Mouse (Mus musculus) skeletal muscle tissue, adult 2 months (tissue): ENCODE measurements around the gene Rapgef4.

Source experiments
- DNase-seq: peaks from one replicate; pipeline ENCODE4 v3.0.0-alpha.2; 2012; ENCODE audit warnings: low read depth, low spot score

Rapgef4 gene

DNA sequence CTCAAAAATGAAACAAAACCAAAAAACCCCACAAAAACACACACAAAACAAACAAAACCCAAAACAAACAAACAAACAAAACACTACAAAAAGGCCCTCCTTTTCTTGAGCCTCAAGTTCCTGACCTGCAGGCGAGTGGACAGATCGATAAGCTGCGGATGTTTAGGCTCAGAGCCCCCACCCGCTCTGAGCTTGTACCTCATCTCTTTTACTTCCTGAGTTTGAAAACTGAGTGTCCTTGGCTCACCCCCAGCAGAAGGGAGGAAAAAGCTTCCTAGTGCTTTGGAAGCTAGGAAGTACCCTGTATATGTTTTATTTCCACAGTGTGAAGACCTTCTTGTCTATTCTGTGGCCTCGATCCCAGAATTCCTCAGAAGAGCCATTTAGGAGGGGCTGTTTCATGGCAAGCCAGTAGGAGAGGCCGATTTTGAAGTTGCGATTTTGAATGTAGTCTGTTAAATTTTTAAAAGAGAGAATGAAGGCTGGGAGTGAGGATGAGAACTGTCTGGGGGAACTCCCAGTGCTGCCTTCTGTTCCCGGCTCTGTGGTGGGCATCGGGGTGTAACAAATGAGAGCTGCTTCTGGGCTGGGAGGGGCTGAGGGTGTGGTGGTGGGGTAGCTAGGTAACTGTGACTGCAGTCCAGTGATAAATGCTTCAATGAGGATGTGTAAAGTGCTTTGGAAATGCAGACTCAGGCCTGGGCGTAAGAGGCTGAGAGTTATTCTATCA is 2.0 kb downstream of the Rapgef4 start:
- DNase-seq: no peak

DNA sequence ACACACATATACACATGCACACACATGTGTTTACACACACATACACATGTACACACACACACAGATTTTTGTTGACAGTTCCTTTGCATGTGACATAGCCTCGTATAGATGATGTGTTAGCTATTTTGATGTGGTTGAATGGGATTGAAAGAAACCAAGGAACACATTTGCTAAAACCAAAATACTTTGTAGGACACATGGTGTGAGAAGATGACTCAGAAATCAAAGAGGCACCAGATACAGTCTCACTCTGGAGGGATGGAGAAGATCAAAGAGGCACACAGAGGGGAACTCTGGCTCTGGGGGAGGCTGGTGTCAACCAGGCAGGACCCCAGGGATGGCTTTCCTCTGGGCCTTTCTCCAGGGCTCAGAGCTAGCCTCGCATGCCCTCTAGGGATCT is 4.7 kb downstream of the Rapgef4 start:
- no peak for DNase-seq

DNA sequence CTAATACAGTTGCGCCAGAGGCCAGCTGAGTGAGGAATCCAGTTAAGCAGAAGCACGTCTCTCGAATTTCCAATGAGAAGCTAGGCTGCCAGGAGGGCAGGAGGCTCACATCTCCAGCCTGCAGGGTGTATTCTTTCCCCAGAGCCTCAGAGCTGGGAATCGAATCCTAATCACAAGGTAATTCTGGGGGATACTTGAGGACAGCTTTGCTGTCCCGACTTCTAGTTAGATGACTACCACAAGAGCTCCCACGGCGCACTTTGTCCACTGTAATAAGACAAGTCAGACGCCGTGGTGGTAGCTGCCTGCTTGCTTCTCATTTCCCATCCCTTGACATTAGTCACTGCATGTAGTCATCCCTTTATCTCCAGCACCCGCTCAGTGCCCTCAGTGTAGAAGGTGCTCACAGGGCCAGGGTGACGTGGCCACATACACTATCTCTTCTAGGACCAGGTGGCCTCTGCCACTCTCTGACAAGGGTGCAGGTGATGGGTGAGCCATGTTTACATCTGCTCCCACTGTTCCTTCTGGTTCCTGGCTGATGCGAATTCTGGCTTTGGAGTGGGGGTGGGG is 5.3 kb downstream of the Rapgef4 start:
- DNase-seq: no peak

DNA sequence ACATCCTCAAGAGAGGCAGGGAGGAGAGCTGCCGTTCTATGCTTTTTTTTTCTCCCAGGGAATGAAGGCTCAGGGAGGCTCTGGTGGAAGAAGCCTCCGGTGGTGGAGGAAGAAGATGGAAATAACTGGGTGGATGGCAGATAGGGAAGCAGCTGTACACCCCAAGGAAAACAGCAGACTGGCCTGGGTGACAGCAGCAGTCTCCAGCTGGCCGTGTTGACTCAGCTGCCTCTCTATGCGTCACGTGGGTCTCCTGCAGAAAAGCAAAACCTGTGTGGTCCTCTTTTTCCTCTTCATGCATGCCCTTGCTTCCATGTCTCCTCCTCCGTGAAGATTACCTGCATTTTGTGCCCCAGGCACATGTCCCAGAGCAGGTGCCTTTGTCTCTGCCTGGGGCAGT is 7.5 kb downstream of the Rapgef4 start:
- DNase-seq: no peak

DNA sequence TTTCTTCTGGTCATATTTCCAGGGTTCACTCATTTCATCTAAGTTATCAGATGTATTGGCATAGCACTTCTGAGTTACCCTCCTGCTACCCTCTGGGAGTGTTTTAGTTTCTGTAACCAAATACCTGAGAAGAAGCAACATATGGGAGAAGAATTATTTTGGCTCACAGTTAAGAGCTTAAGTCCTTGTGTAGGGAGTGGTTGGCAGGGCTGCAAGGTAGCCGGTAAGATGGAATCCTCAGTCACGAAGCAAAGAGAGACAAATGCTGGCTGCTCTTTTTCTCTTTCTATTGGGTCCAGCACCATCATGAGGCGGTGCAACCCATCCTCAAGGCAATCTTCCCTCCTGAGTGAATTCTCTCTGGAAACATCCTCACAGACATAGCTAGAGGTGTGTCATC is 11.1 kb downstream of the Rapgef4 start:
- no peak for DNase-seq

DNA sequence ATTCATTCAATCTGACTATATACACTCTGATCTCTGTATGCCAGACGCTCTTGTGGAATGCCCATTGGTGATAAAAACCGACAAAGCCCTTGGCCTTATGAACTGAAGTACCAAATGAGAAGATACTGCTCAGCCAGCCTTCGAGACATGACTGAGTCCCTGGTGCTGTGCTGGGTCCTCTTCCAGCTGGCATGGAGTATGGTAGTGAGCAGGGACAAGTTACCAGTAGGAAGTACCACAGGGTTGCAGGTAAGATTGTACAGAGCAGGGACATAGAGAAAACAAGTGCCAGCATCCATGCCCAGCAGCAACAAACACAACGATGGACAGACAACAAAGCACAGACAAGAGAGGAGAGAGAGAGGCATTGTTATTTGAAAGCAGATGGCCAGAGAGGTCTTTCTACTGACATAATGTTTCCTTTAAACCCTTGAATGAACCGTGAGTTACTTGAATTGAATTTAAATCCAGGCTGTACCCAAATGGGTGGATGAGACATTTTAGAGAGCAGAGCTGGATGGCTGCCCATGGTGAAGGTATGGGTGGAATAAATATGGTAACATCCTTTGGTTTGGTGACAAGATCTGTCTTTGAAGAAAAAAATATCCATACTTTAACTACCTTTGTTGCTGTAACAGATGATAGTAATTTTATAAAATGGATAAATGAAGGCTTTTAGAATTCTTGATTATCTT is 12.8 kb downstream of the Rapgef4 start:
- no peak for DNase-seq

DNA sequence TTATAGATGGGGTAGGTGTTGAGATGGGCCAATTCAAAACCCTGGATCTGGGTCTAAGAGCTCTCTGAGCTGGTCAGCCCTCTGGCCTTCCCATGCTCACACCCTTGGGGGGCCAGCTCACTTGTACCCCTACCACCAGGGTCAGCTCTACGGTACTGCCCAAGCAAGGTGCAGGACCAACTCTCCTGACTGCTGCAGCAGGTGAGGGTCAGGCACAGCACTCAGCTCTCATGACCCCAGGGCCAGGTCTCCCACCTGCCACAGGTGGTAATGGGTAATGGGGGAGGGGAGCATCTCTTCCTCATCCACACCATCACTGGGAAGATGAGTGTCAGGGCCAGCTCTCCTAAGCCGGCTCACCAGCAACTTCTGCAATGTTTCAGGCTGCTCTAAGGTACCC is 17.5 kb downstream of the Rapgef4 start:
- no peak for DNase-seq

DNA sequence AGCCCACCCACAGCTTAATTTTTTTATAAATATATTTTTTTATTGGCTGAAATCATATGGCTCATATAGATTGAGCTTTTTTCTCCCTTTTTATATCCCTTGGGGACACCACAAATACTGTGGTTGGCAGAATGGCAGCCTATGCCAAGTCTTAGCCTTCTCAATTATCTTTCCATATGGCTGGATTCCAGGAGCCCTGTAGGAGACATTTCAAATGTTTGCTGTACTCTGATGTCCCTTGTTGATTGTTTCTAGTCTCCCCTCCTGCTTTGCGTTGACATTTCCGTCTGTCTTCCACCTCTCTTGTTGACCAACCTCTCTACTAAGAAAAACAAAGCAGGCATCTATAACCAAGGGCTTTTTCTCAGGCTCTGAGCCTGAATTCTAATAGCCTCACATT is 19.1 kb downstream of the Rapgef4 start:
- DNase-seq: no peak

DNA sequence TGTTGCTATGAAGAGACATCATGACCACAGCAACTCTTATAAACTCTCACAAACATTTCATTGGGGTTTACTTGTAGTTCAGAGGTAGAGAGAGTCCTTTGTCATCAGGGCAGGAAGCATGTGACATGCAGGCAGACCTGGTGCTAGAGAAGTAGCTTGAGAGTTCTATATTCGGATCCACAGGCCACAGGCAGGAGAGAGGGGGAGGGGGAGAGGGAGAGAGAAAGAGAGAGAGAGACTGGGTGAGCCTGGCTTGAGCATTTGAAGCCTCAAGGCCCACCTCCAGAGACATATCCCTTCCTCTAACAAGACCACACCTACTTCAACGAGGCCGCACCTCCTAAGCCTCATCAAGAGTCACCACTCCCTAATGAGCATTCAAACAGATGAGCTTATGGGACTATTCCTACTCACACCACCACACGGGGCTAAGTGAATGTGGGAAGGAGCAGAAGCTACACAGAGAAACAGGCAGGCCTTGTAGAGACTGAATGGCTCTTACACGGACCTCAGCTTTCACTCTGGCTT is 21.9 kb downstream of the Rapgef4 start:
- no peak for DNase-seq

DNA sequence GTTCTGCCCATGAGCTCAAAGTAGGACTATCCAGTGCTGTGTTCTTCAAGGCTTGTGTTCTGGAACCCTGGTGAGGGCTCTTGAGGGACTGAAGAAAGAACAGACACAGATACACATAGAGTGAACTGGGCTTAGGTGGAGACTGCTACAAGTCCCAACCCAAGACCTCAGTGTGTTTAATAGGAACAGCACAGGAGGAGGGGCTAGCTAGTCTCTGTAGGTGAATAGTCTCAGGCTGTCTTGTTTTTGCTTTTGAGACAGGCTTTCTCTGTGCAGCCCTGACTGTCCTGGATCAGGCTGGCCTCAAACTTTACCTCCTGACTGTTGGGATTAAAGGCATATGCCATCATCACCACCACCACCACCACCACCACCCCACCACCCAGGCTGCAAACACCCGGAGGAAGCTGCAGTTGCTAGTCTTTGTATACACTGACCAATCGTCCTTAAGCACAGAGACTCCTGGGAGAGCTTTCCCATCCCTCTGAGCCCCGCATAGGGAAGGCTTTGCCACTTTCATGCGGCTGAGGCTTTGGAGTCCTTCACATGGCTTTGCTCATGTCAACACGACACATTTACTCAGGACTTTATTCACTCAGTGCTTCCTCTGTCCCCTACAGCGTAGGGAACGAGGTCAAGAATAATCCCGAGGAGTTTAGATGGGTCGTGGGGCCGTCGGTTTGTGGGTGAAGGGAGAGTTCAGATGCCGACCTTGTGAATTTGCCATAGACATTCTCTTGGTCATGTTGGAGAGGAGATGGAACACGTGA is 22.9 kb downstream of the Rapgef4 start:
- DNase-seq: no peak

DNA sequence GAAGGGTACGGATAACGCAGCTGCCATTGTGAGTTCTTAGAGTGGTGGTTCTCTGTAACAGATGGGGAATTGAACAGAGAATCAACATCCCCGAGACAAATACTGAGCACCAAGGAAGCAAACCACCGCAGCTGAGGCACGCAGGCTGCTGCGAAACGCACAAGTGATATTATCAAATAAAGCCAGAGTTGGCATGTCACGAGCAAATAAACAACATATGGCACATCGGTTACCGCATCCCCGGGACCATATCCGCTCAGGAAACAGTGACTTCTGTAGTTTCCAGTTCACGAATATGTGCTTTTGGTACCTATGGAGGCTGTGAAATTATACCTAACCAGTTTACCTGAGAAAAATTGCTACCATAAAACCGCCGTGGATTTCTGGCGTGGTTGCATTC is 24.0 kb downstream of the Rapgef4 start:
- DNase-seq: no peak

DNA sequence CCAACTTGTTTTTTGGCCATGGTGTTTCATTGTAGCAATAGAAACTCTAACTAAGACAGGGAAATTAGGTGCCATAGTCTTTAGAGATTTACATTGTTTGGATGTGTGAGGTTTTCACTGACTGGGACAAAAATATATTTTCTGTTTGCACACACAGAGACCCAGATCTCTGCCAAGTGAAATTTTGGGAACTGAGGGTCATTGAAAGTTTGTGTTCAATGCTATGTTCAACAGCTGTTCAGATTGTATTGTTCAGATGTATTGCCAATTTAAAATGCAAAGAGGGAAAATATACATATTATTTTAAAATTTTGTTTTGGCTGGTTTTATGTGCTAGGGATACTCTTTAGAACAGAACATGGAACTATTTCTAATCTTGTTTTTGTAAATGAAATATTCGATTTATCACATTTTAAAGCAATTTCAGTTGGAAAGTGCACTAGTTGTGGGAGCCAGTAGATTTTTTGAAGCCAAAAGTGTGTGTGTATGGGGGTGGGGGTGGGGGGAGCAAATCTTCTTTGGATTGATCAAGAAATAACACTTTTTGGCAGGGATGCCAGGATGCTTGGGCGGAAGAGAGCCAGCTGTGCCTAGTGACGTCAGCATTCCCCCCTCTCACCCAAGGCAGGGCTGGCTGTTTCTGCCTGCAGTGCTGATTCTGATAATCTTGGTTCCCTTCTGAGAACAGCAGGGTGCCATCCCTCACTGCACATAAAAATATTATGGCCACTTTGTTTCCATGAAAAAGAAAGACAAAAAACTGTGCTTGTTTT is 28.6 kb downstream of the Rapgef4 start:
- DNase-seq: no peak

DNA sequence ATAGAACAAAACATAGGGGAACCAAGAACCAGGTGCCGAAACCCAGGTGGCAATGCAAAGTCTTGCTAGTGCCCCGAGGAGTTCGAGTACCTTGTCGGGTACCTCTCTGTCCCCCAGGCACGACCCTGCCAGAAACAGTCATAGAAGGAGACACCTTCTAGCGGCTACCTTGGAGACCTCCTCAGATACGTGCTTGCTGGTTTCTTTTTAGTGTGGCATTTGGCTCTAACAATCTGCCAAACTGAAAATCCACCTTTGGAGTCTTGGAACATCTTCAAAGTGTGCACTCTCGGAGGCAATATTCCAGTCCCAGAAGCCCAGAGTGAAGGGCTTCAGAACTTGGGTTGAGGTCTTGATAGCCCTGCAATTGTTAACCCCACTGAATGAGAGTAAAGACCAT is 34.3 kb downstream of the Rapgef4 start:
- no peak for DNase-seq

DNA sequence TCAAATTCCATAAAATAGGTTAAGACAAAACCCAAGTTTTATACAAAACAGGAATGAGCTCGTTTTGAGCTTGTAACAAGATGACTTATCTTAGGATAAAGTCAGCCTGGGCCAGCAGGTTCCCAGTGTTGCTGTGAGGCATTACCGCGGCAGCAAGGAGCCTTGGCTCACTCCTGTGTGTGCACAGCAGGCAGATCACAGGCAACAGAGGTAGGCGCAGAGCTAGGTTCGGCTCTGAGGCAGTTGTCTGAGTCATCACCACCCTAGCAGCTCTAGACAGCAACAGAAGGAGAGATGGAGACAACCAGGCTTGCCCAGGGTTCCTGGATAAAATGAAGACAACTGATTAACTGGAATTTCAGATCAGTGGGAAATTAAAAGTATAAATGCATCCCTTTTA is 35.0 kb downstream of the Rapgef4 start:
- DNase-seq: no peak

DNA sequence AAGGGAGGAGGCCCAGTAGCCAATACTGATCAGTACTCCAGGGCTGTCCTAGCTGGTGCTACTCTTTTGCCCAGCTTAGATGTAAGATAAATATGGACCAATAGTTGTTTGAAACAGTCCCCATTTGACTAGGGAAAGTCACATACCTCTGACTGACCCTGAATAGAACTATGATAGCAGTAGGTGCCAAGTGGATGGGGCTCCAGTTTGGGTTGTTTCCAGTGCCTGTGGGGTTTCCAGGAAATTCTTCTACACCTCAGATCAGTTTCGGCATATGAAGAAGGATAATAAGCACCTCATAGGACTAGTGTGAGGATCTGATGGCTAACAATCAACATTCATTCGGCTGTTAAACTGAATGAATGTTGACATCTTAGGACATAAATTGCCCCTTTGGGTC is 36.1 kb downstream of the Rapgef4 start:
- no peak for DNase-seq

DNA sequence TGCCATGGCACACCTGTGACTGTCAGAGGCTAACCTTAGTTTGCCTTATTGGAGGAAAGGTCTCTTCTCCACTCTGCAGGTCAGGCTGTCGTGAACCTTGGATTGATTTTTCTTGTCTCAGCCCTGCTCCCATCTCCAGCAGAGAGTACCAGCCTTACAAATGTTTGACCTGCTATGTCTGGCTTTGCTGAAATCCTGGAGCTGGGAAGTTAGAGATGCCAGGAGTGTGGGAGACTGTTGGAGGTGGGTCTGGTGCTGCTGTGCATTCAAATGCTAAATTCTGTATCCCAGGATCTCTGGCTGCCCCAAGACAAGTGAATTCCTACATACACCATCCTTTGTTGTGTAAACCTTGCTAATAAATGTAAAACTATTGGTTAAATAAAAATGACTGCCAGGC is 37.7 kb downstream of the Rapgef4 start:
- DNase-seq: no peak

DNA sequence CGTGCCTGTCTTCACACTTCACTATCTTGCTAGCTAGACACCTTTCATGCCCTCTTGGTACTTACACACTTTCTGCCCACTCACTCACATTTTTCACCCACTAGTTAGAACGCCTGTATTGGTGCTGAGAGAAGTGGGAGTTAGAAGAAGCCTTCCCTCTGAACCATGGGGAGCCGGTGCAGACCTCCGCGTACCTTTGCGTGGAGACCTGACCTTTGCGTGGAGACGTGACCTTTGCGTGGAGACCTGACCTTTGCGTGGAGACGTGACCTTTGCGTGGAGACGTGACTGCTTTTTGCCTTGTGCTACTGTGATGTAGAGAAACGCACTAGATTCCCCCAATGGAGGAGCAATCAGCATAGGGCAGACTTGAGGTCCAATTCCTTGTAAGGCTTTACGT is 39.7 kb downstream of the Rapgef4 start:
- no peak for DNase-seq

DNA sequence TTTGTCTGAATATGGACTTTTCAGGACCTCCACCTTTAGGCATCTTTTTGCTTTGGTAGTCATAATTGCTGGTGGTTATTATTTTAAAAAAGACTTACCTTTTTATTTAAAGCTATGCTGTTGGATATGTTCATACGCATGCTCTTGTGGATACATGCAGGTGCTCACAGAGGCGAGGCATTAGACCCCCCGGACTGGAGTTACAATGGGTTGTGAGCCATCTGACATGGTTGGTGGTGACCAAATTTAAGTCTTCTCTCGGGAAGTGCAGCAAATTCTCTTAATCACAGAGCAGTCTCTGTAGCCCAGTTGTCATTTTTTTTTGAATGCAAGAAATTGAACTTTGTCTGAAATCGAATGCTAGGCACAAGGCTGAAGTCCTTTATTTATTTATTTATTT is 40.4 kb downstream of the Rapgef4 start:
- no peak for DNase-seq

DNA sequence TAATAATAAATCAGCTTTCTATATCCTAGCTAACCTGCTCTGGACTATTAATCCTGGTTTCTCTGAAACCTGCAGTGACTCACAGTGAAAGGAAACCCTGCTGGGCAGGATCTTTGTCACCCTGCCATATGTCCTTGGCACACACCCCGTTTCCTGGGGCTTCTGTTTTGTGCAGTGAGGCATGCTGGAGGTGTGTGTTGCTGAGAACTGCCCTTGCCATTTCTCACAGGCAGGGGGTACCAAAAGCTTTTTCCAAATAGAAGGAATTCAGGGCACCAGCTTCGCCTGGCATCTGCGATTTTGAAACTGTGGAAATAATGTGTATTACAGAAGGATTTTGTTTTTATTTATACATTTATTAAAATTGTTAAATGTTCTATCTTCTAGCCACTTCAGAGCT is 40.8 kb downstream of the Rapgef4 start:
- DNase-seq: peak; percentile 7

DNA sequence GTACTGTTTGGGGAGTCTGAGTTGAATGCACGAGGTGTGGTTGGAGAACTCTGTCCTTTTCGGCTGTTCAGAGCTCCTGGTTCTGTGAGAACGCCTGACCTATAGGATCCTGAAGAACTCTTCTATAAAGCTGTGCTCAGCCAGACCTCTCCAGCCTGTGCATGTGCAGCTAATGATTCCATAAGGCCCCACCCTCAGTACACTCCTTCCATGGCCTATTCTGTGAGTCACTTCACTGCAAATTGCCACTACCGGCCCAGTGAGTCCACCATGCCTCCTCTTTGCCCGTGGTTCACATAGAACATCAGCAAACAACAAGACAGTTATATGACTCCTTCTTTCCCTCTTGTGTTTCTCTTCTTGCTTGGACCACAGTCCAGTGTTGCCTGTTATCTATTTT is 42.8 kb downstream of the Rapgef4 start:
- no peak for DNase-seq

DNA sequence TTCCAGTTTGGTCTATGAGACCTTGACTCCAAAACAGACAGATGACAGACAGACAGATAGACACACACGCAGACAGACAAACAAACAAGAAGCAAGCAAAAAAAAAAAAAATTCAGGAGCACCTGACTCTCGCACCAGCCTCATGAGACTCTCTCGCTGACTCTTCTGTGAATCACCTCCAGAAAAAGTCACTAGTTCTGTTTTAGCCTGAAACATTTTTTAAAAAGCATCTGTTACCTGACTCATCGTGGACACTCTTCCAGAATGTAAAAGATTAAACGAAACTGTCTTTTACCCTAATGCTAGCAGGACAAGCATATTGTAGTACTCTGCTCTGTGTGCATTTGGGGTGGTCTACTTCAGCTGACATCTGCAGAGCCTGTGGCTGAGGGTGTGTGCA is 44.6 kb downstream of the Rapgef4 start:
- DNase-seq: no peak
